Comparison of ENCODE assay signal across 21 mouse cellular contexts in genomic region chr2:141416855-141417544, GRCm38 (mm10).
DNase-seq lines count a peak whose midpoint lies in the region; ATAC-seq and TF ChIP-seq lines count a peak whose summit lies in the region.
"Had no signal": no experiment of that assay in that cellular context is flagged by ENCODE, and none has a peak within 500 bp of the region (broad histone marks: within the 10 kb centered on the region; RNA-seq: fewer than 3 reads in every experiment).

No protein-coding gene starts in this region.

- intact Hi-C loops in heart, postnatal 25 days (cut with DNase I) = no loop called here

- H3K4me2 ChIP-seq in intestine, embryonic 14.5 days (ENCODE audit: low read length) = no peak overlapping the region
- H3K4me2 ChIP-seq in intestine, postnatal 0 days (replicated peaks; ENCODE audit: low read depth) = no peak overlapping the region
- no peak overlapping the region for H3K4me2 ChIP-seq in hindbrain, embryonic 12.5 days (replicated peaks)
- H3K4me2 ChIP-seq in midbrain, embryonic 12.5 days (replicated peaks) = no peak overlapping the region
- H3K4me2 ChIP-seq: embryonic facial prominence, embryonic 12.5 days; limb, embryonic 13.5 days had no signal

- no peak overlapping the region for H3K4me3 ChIP-seq in intestine, embryonic 14.5 days (ENCODE audit: low read depth, low read length)
- H3K4me3 ChIP-seq in intestine, postnatal 0 days (ENCODE audit: low read depth, low read length) = no peak overlapping the region
- no peak overlapping the region for H3K4me3 ChIP-seq in hindbrain, embryonic 12.5 days
- no peak overlapping the region for H3K4me3 ChIP-seq in midbrain, embryonic 12.5 days
- H3K4me3 ChIP-seq: embryonic facial prominence, embryonic 12.5 days; gastrocnemius, adult 2 months; heart, adult 2 months; limb, embryonic 13.5 days; myocyte had no signal

- no peaks in the 10 kb centered on the region for H3K36me3 ChIP-seq in intestine, embryonic 14.5 days (ENCODE audit: control insufficient read depth, insufficient read depth, low read length)
- H3K36me3 ChIP-seq in intestine, postnatal 0 days (ENCODE audit: control insufficient read depth, insufficient read depth) = no peaks in the 10 kb centered on the region
- no peaks in the 10 kb centered on the region for H3K36me3 ChIP-seq in hindbrain, embryonic 12.5 days
- no peaks in the 10 kb centered on the region for H3K36me3 ChIP-seq in midbrain, embryonic 12.5 days
- H3K36me3 ChIP-seq: embryonic facial prominence, embryonic 12.5 days; limb, embryonic 13.5 days had no signal

- no peak overlapping the region for H3K9ac ChIP-seq in intestine, embryonic 14.5 days (ENCODE audit: low read length)
- no peak overlapping the region for H3K9ac ChIP-seq in intestine, postnatal 0 days (ENCODE audit: low read depth, low read length)
- H3K9ac ChIP-seq in hindbrain, embryonic 12.5 days = no peak overlapping the region
- H3K9ac ChIP-seq in midbrain, embryonic 12.5 days (replicated peaks) = no peak overlapping the region
- H3K9ac ChIP-seq: embryonic facial prominence, embryonic 12.5 days; limb, embryonic 13.5 days had no signal

- peak overlapping the region; percentile 13; the same call in 1 of the 2 replicates for H3K27ac ChIP-seq in intestine, embryonic 14.5 days (ENCODE audit: low read depth)
- H3K27ac ChIP-seq in intestine, postnatal 0 days (ENCODE audit: low read depth, low read length) = no peak overlapping the region
- peak overlapping the region; percentile 72 for H3K27ac ChIP-seq in hindbrain, embryonic 12.5 days
- peak overlapping the region; percentile 15; the same call in 1 of the 2 replicates for H3K27ac ChIP-seq in midbrain, embryonic 12.5 days (replicated peaks)
- H3K27ac ChIP-seq: embryonic facial prominence, embryonic 12.5 days; gastrocnemius, adult 2 months; heart, adult 2 months; limb, embryonic 13.5 days had no signal

- WGBS in intestine, embryonic 14.5 days = 41% methylated on average over 8 of the region's 8 CpGs
- 53% methylated on average over 8 of the region's 8 CpGs for WGBS in intestine, postnatal 0 days
- WGBS in hindbrain, embryonic 12.5 days = 45% methylated on average over 8 of the region's 8 CpGs
- WGBS in midbrain, embryonic 12.5 days = 40% methylated on average over 8 of the region's 8 CpGs

- peaks cover 6% of the 10 kb centered on the region; the same call in 1 of the 2 replicates for H3K4me1 ChIP-seq in intestine, embryonic 14.5 days (replicated peaks; ENCODE audit: control insufficient read depth, insufficient read depth, low read length)
- H3K4me1 ChIP-seq in intestine, postnatal 0 days (replicated peaks; ENCODE audit: control insufficient read depth, insufficient read depth, low read length) = no peaks in the 10 kb centered on the region
- H3K4me1 ChIP-seq in hindbrain, embryonic 12.5 days = peaks cover 7% of the 10 kb centered on the region
- 0 out of 2 replicates have a peak, but pooled peaks cover 6% of the 10 kb centered on the region for H3K4me1 ChIP-seq in midbrain, embryonic 12.5 days
- H3K4me1 ChIP-seq: embryonic facial prominence, embryonic 12.5 days; limb, embryonic 13.5 days had no signal

- DNase-seq in intestine, embryonic 14.5 days (ENCODE audit: low spot score) = no peak
- peak; percentile 46 for DNase-seq in ZHBTc4 (ENCODE audit: low read depth, low spot score)
- DNase-seq in heart, postnatal 25 days (ENCODE audit: low spot score) = no peak
- DNase-seq in cerebellum, adult 11 months = no peak
- DNase-seq: adrenal gland, postnatal 25 days; cerebellum, postnatal 25 days; gastrocnemius, adult 2 months; heart, adult 2 months; heart, postnatal 10 days; kidney, adult 2 months; kidney, postnatal 25 days; layer of hippocampus, adult 9-11 months; lung, postnatal 4 days; thymus, postnatal 25 days had no signal

- no peak for TF ChIP-seq CTCF in intestine, postnatal 0 days (IDR thresholded peaks at IDR 0.05; ENCODE audit: low read depth)

- no peaks in the 10 kb centered on the region for H3K9me3 ChIP-seq in intestine, embryonic 14.5 days (ENCODE audit: control insufficient read depth, low read length)
- no peaks in the 10 kb centered on the region for H3K9me3 ChIP-seq in intestine, postnatal 0 days (ENCODE audit: control insufficient read depth)
- no peaks in the 10 kb centered on the region for H3K9me3 ChIP-seq in hindbrain, embryonic 12.5 days (replicated peaks)
- H3K9me3 ChIP-seq in midbrain, embryonic 12.5 days = no peaks in the 10 kb centered on the region
- H3K9me3 ChIP-seq: embryonic facial prominence, embryonic 12.5 days; limb, embryonic 13.5 days had no signal

- ATAC-seq in intestine, embryonic 14.5 days (replicated peaks; ENCODE audit: low FRiP score, low TSS enrichment, low read depth) = no peak; the same call in 1 of the 2 replicates
- ATAC-seq in intestine, postnatal 0 days = no peak
- ATAC-seq in hindbrain, embryonic 12.5 days (ENCODE audit: low FRiP score) = peak; percentile 54
- ATAC-seq in midbrain, embryonic 12.5 days (ENCODE audit: low FRiP score, low read depth) = peak; percentile 58
- no peak for ATAC-seq in megakaryocyte progenitor cell, adult 5-6 weeks (replicated peaks; ENCODE audit: poor library complexity)

- H3K27me3 ChIP-seq in intestine, embryonic 14.5 days (replicated peaks; ENCODE audit: control insufficient read depth, insufficient read depth, low read length) = no peaks in the 10 kb centered on the region
- H3K27me3 ChIP-seq in intestine, postnatal 0 days (replicated peaks; ENCODE audit: control insufficient read depth, insufficient read depth, low read length) = no peaks in the 10 kb centered on the region
- H3K27me3 ChIP-seq in hindbrain, embryonic 12.5 days = no peaks in the 10 kb centered on the region
- H3K27me3 ChIP-seq in midbrain, embryonic 12.5 days = no peaks in the 10 kb centered on the region
- H3K27me3 ChIP-seq: embryonic facial prominence, embryonic 12.5 days; limb, embryonic 13.5 days had no signal

Comparison
In these comparisons a context has a peak if more than half of its experiments do, and no peak if none do; other contexts are left out.
1. ATAC-seq: peak in hindbrain, embryonic 12.5 days (single experiment) and midbrain, embryonic 12.5 days (single experiment); none in intestine, embryonic 14.5 days (single experiment), intestine, postnatal 0 days (single experiment) and megakaryocyte progenitor cell, adult 5-6 weeks (single experiment).